Mouse (Mus musculus) cerebellum, adult 2 months (tissue): ENCODE data around the gene Lrrc10.

Source experiments
- CTCF ChIP-seq: fragments of 200-500 bp; IDR thresholded peaks from 2 replicates; pipeline ENCODE4 v1.5.1; 2011; ENCODE audit warnings: low read depth, mild to moderate bottlenecking, control low read depth, low read length, moderate library complexity, borderline replicate concordance; ENCODE audit not compliant: insufficient read depth
- POLR2A ChIP-seq: fragments of 200-500 bp; IDR thresholded peaks from 2 replicates; pipeline ENCODE4 v1.6.1; 2011; ENCODE audit warnings: low read length, control low read depth, borderline replicate concordance; ENCODE audit not compliant: insufficient read depth

GRCm38 (mm10) chr10:117000975-117001374 is 44.2 kb upstream of the Lrrc10 start:
- TF ChIP-seq CTCF (no peak), POLR2A (no peak)
